Mouse (Mus musculus) frontal cortex, postnatal 14 days (tissue): Measurements from ENCODE around the gene Mefv.
"Not testable (repeated sequence)": the region's sequence is repeated elsewhere in the genome, so short reads cannot be mapped to it uniquely, and the experiment has no call there.

Source experiments
- DNase-seq, 2 experiments: peaks; one replicate each; pipeline ENCODE4 v3.0.0; 2022; ENCODE audit warnings: low spot score in 2 of 2

Gene Mefv

GRCm38 (mm10) chr16:3717980-3718379 is at the start of gene Mefv:
Mefv (minus strand) TSS chr16:3718097.
- no peak for DNase-seq

GRCm38 (mm10) chr16:3748976-3749375 is 31.1 kb upstream of the Mefv start:
- no peak for DNase-seq

- no peak for DNase-seq
Measured at GRCm38 (mm10) chr16:3745656-3746055, 27.8 kb upstream of the Mefv start.

GRCm38 (mm10) chr16:3744186-3744700 is 26.3 kb upstream of the Mefv start:
- no peak for DNase-seq

- peak; percentile 88 to 93 for DNase-seq
Measured at GRCm38 (mm10) chr16:3743503-3744185, 25.7 kb upstream of the Mefv start, which contains the start of gene Zfp263. Zfp263 (plus strand) TSS chr16:3744093.

- no peak for DNase-seq
Measured at GRCm38 (mm10) chr16:3742466-3742865, 24.6 kb upstream of the Mefv start.

- no peak for DNase-seq
Measured at GRCm38 (mm10) chr16:3733198-3733732, 15.4 kb upstream of the Mefv start.

GRCm38 (mm10) chr16:3732612-3733011 is 14.7 kb upstream of the Mefv start:
- no peak for DNase-seq

- DNase-seq = no peak
Measured at GRCm38 (mm10) chr16:3727980-3728720, 10.3 kb upstream of the Mefv start.

- DNase-seq = no peak
Measured at GRCm38 (mm10) chr16:3723231-3723630, 5.3 kb upstream of the Mefv start.

GRCm38 (mm10) chr16:3714731-3715130 is 3.2 kb downstream of the Mefv start:
- no peak for DNase-seq

- no peak for DNase-seq
Measured at GRCm38 (mm10) chr16:3706680-3707079, 11.2 kb downstream of the Mefv start.

- no peak for DNase-seq
Measured at GRCm38 (mm10) chr16:3700893-3701292, 17.0 kb downstream of the Mefv start.

- DNase-seq = no peak
Measured at GRCm38 (mm10) chr16:3699281-3699680, 18.6 kb downstream of the Mefv start.

- DNase-seq = not testable (repeated sequence)
Measured at GRCm38 (mm10) chr16:3689608-3690007, 28.3 kb downstream of the Mefv start.
